Mouse (Mus musculus) granulocyte monocyte progenitor cell, adult 5-6 weeks (primary cell): ENCODE results near the gene Olfr12. TPM values are rescaled to one million over a fixed set of nuclear protein-coding genes. Genes with fewer than 3 reads are reported as not detected.

Experiments used
- ATAC-seq: replicated peaks from 2 replicates; pipeline ENCODE4 v1.8.0; 2016; ENCODE audit warnings: mild to moderate bottlenecking, moderate TSS enrichment, inconsistent platforms; ENCODE audit not compliant: poor library complexity, severe bottlenecking
- total RNA-seq, 2 experiments: library from RNA; stranded (forward) in 1 of 2; stranded (reverse) in 1 of 2; fragments of 200-712, 200-1000 nt in 1 of 2; fragments of >200 nt in 1 of 2; fragmentation: Nextera tagmentation in 1 of 2; gene quantifications; 2 replicates each; pipeline ENCODE4 v1.2.3; 2014 to 2017

The Olfr12 gene
- total RNA-seq (2014; fragmentation: Nextera tagmentation), result not detected in 2 replicates
- not detected in 2 replicates for total RNA-seq (2017)

GRCm38 (mm10) chr1:92617488-92617887, at the start of gene Olfr12:
Olfr12 (plus strand) TSS chr1:92617788.
- ATAC-seq, result no peak

- ATAC-seq, result no peak
Observed at GRCm38 (mm10) chr1:92571022-92571421, 46.6 kb upstream of the Olfr12 start, which contains the start of gene Olfr1413. Olfr1413 (plus strand) TSS chr1:92571322.

GRCm38 (mm10) chr1:92585479-92585878, 32.1 kb upstream of the Olfr12 start, which contains the start of gene Olfr1412:
Olfr1412 (plus strand) TSS chr1:92585779.
- no peak for ATAC-seq

- no peak for ATAC-seq
Observed at GRCm38 (mm10) chr1:92594111-92594510, 23.5 kb upstream of the Olfr12 start, which contains the start of gene Olfr1411. Olfr1411 (plus strand) TSS chr1:92594411.

- ATAC-seq, result no peak
Observed at GRCm38 (mm10) chr1:92596019-92596418, 21.6 kb upstream of the Olfr12 start.

- no peak for ATAC-seq
Observed at GRCm38 (mm10) chr1:92605482-92605881, 12.1 kb upstream of the Olfr12 start, which contains the start of gene Olfr1410. Olfr1410 (plus strand) TSS chr1:92605782.

GRCm38 (mm10) chr1:92607711-92608110, 9.9 kb upstream of the Olfr12 start:
- ATAC-seq, result no peak

- ATAC-seq, result peak; percentile 48; the same call in 1 of the 2 replicates
Observed at GRCm38 (mm10) chr1:92611008-92611407, 6.6 kb upstream of the Olfr12 start.

GRCm38 (mm10) chr1:92613175-92613574, 4.4 kb upstream of the Olfr12 start:
- no peak for ATAC-seq

- ATAC-seq, result no peak
Observed at GRCm38 (mm10) chr1:92614516-92614915, 3.1 kb upstream of the Olfr12 start.

- no peak for ATAC-seq
Observed at GRCm38 (mm10) chr1:92616046-92616445, 1.5 kb upstream of the Olfr12 start.

GRCm38 (mm10) chr1:92618360-92618759, 772 bp downstream of the Olfr12 start:
- no peak for ATAC-seq

- ATAC-seq, result peak; percentile 33; the same call in 1 of the 2 replicates
Observed at GRCm38 (mm10) chr1:92628227-92628626, 10.6 kb downstream of the Olfr12 start.

GRCm38 (mm10) chr1:92632196-92632595, 14.6 kb downstream of the Olfr12 start:
- ATAC-seq, result no peak

- ATAC-seq, result no peak
Observed at GRCm38 (mm10) chr1:92632948-92633347, 15.4 kb downstream of the Olfr12 start.

GRCm38 (mm10) chr1:92633726-92634125, 16.1 kb downstream of the Olfr12 start:
- no peak for ATAC-seq

- ATAC-seq, result no peak
Observed at GRCm38 (mm10) chr1:92634569-92634968, 17.0 kb downstream of the Olfr12 start.

- no peak for ATAC-seq
Observed at GRCm38 (mm10) chr1:92634976-92635599, 17.5 kb downstream of the Olfr12 start.

- no peak for ATAC-seq
Observed at GRCm38 (mm10) chr1:92636015-92636414, 18.4 kb downstream of the Olfr12 start.

GRCm38 (mm10) chr1:92636676-92637075, 19.1 kb downstream of the Olfr12 start:
- ATAC-seq, result no peak

GRCm38 (mm10) chr1:92637501-92638172, 20.0 kb downstream of the Olfr12 start:
- no peak for ATAC-seq
